Comparison of ENCODE assay signal across 12 mouse cellular contexts in the genomic region with DNA sequence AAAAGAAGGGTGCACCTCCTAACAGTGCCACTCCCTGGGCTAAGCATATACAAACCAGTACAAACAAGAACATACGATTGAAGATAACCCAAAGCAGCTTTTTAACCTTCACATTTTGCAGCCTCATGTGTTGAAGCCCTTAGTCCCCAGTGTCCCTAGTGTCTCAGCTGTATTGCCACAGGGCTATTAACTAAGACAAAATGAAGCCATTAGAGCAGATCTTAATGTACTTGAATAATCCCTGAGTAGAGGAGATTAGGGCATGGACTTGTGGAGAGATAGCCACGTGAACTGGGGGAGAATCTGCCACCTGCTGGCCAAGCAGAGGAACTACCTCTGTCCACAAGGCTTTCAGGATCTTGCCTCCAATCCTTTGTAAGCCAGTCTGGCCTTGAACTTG. TPM values are rescaled to one million over a fixed set of nuclear protein-coding genes. Genes with fewer than 3 reads are reported as not detected.
DNase-seq lines count a peak whose midpoint lies in the region; ATAC-seq and TF ChIP-seq lines count a peak whose summit lies in the region.
"Not testable (repeated sequence)": the region's sequence is repeated elsewhere in the genome, so short reads cannot be mapped to it uniquely, and the experiment has no call there.
"Had no signal": no experiment of that assay in that cellular context is flagged by ENCODE, and none has a peak within 500 bp of the region (broad histone marks: within the 10 kb centered on the region; RNA-seq: fewer than 3 reads in every experiment).

No protein-coding gene starts in this region.

- H3K36me3 ChIP-seq in forebrain, embryonic 13.5 days (ENCODE audit: poor library complexity, severe bottlenecking); hindbrain, embryonic 13.5 days; midbrain, embryonic 11.5 days (ENCODE audit: control insufficient read depth, insufficient read depth, low read length): not testable (repeated sequence)

- H3K27me3 ChIP-seq in forebrain, embryonic 13.5 days; hindbrain, embryonic 13.5 days; midbrain, embryonic 11.5 days (ENCODE audit: control insufficient read depth, insufficient read depth, low read length): not testable (repeated sequence)

- H3K9ac ChIP-seq in forebrain, embryonic 13.5 days; hindbrain, embryonic 13.5 days; midbrain, embryonic 11.5 days (ENCODE audit: low read length): not testable (repeated sequence)

- H3K4me1 ChIP-seq in forebrain, embryonic 13.5 days; hindbrain, embryonic 13.5 days (replicated peaks); midbrain, embryonic 11.5 days (ENCODE audit: control insufficient read depth, insufficient read depth, low read length): not testable (repeated sequence)

- peak; percentile 59 for DNase-seq in CD4-positive helper T cell, adult 2 months (ENCODE audit: low read depth, low spot score)
- peak; percentile 64 for DNase-seq in ZHBTc4 (ENCODE audit: low read depth, low spot score)
- DNase-seq in cerebellum, postnatal 10 days: peak; percentile 9 to 36
- DNase-seq in left cerebral cortex, adult 2 months (ENCODE audit: extremely low spot score in 1 of 2, low spot score in 2 of 2): not testable (repeated sequence)
- DNase-seq in midbrain, embryonic 11.5 days (ENCODE audit: low spot score, missing footprints): peak; percentile 83
- DNase-seq in retina, postnatal 1 day: peak; percentile 64

- not testable (repeated sequence) for H3K4me3 ChIP-seq in forebrain, embryonic 13.5 days; hindbrain, embryonic 13.5 days; left cerebral cortex, adult 2 months; midbrain, embryonic 11.5 days (ENCODE audit: low read depth, low read length)

- not testable (repeated sequence) for H3K27ac ChIP-seq in forebrain, embryonic 13.5 days; hindbrain, embryonic 13.5 days; left cerebral cortex, adult 2 months; midbrain, embryonic 11.5 days (ENCODE audit: low read depth, low read length)

- intact Hi-C loops in left cerebral cortex, adult 2 months (cut with DNase I): loop anchor here (1.0 kb wide), 1 partner anchor 123 kb away; no protein-coding TSS in a partner anchor

- not testable (repeated sequence) for H3K4me2 ChIP-seq in forebrain, embryonic 13.5 days; hindbrain, embryonic 13.5 days; midbrain, embryonic 11.5 days

- peak; percentile 71 for TF ChIP-seq CTCF in left cerebral cortex, adult 2 months (IDR thresholded peaks at IDR 0.05)

- 0 out of 2 replicates have a peak, but pooled peaks have one; percentile 43 for ATAC-seq in forebrain, embryonic 13.5 days
- ATAC-seq in hindbrain, embryonic 13.5 days (ENCODE audit: low FRiP score): peak; percentile 65; the same call in 1 of the 2 replicates
- ATAC-seq in midbrain, embryonic 11.5 days (ENCODE audit: low FRiP score): peak; percentile 48; the same call in 1 of the 2 replicates

- H3K9me3 ChIP-seq in forebrain, embryonic 13.5 days (replicated peaks); hindbrain, embryonic 13.5 days; midbrain, embryonic 11.5 days (ENCODE audit: control insufficient read depth, low read length): not testable (repeated sequence)

- 46% methylated on average over 2 of the region's 2 CpGs for WGBS in forebrain, embryonic 13.5 days
- 30% methylated on average over 2 of the region's 2 CpGs for WGBS in hindbrain, embryonic 13.5 days
- WGBS in midbrain, embryonic 11.5 days: 41% methylated on average over 2 of the region's 2 CpGs

RNA-seq across cellular contexts. Expression of a gene that starts 21.6 kb away (rescaled TPM):
- polyA plus RNA-seq in forebrain, embryonic 13.5 days (2015; fragmentation: Nextera tagmentation; extraction: Ambion mirVana): 0.28 TPM in 1 of 2 replicates, not detected in the other
- polyA plus RNA-seq in hindbrain, embryonic 13.5 days (2015; fragmentation: Nextera tagmentation; extraction: Ambion mirVana): 0.34 TPM in 1 of 2 replicates, not detected in the other
- total RNA-seq in left cerebral cortex, adult 2 months (2021): 10 to 100 TPM; 33.4 to 37.9 TPM
- not detected in 2 replicates for polyA plus RNA-seq in midbrain, embryonic 11.5 days (2014; fragmentation: Nextera tagmentation; extraction: Ambion mirVana)
- polyA plus RNA-seq: erythroblast, embryonic 14.5 days; G1E had no signal

RNA-seq across cellular contexts. Expression of a gene that starts 29.2 kb away (rescaled TPM):
- polyA plus RNA-seq in forebrain, embryonic 13.5 days (2015; fragmentation: Nextera tagmentation; extraction: Ambion mirVana): 1.0 and 1.5 TPM in 2 replicates
- 2.0 and 2.7 TPM in 2 replicates for polyA plus RNA-seq in hindbrain, embryonic 13.5 days (2015; fragmentation: Nextera tagmentation; extraction: Ambion mirVana)
- total RNA-seq in left cerebral cortex, adult 2 months (2021): 10 to 100 TPM; 73.9 to 89.9 TPM
- 0.44 and 0.62 TPM in 2 replicates for polyA plus RNA-seq in midbrain, embryonic 11.5 days (2014; fragmentation: Nextera tagmentation; extraction: Ambion mirVana)
- total RNA-seq: G1E had no signal
- polyA plus RNA-seq: erythroblast, embryonic 14.5 days; G1E had no signal

RNA-seq across cellular contexts. Expression of a gene that starts 36.2 kb away (rescaled TPM):
- not detected in 2 replicates for polyA plus RNA-seq in forebrain, embryonic 13.5 days (2015; fragmentation: Nextera tagmentation; extraction: Ambion mirVana)
- not detected in 2 replicates for polyA plus RNA-seq in hindbrain, embryonic 13.5 days (2015; fragmentation: Nextera tagmentation; extraction: Ambion mirVana)
- under 1 TPM; 0.40 to 0.41 TPM for total RNA-seq in left cerebral cortex, adult 2 months (2021)
- polyA plus RNA-seq in midbrain, embryonic 11.5 days (2014; fragmentation: Nextera tagmentation; extraction: Ambion mirVana): not detected in 2 replicates
- total RNA-seq: G1E; left cerebral cortex, postnatal 10 days had no signal
- polyA plus RNA-seq: erythroblast, embryonic 14.5 days; G1E; liver, embryonic 15.5 days had no signal
